Mouse (Mus musculus) kidney, embryonic 14.5 days (tissue): ENCODE data around the gene Eef1akmt1. TPM values are rescaled to one million over a fixed set of nuclear protein-coding genes. Genes with fewer than 3 reads are reported as not detected.

ENCODE experiments used
- ATAC-seq: fragments of 200-750 bp; cut with Nextera tagmentation; 2 replicates; pipeline ENCODE4 v1.8.0; 2017; ENCODE audit warnings: moderate number of reproducible peaks, mild to moderate bottlenecking, moderate TSS enrichment, moderate library complexity; ENCODE audit not compliant: low FRiP score, low TSS enrichment
- H3K27ac ChIP-seq: fragments of 300-500 bp; sonication (generic); 2 replicates; pipeline ENCODE4 v1.5.1; 2014; ENCODE audit warnings: low read depth, mild to moderate bottlenecking, low read length, moderate library complexity, mixed read lengths
- H3K27me3 ChIP-seq: fragments of 300-500 bp; sonication (generic); 2 replicates; pipeline ENCODE4 v1.6.1; 2014; ENCODE audit warnings: mild to moderate bottlenecking, low read length; ENCODE audit not compliant: control insufficient read depth, insufficient read depth
- H3K36me3 ChIP-seq: fragments of 300-500 bp; sonication (generic); 2 replicates; pipeline ENCODE4 v1.6.1; 2014; ENCODE audit warnings: low read length, mixed read lengths; ENCODE audit not compliant: control insufficient read depth, insufficient read depth
- H3K4me1 ChIP-seq: fragments of 300-500 bp; sonication (generic); 2 replicates; pipeline ENCODE4 v1.6.1; 2014; ENCODE audit warnings: low read length, mixed read lengths; ENCODE audit not compliant: control insufficient read depth, insufficient read depth
- H3K4me2 ChIP-seq: fragments of 300-500 bp; sonication (generic); replicated peaks from 2 replicates; pipeline ENCODE4 v1.6.1; 2014; ENCODE audit warnings: low read depth, mild to moderate bottlenecking, low read length
- H3K4me3 ChIP-seq: fragments of 300-500 bp; sonication (generic); 2 replicates; pipeline ENCODE4 v1.5.1; 2014; ENCODE audit warnings: mild to moderate bottlenecking, low read length
- H3K9ac ChIP-seq: fragments of 300-500 bp; sonication (generic); 2 replicates; pipeline ENCODE4 v1.6.1; 2014; ENCODE audit warnings: low read depth, mild to moderate bottlenecking, low read length, moderate library complexity
- H3K9me3 ChIP-seq: fragments of 300-500 bp; sonication (generic); 2 replicates; pipeline ENCODE4 v1.6.1; 2016; ENCODE audit warnings: low read length; ENCODE audit not compliant: control insufficient read depth
- WGBS: fragments of 180-500 bp; shearing (Covaris S2); extraction: QIAGEN DNeasy Blood & Tissue Kit; methylation state at CpG from one replicate; pipeline ENCODE4 v1.1.7; 2014; 5-methylcytosine and 5-hydroxymethylcytosine counted together
- polyA plus RNA-seq: library from polyadenylated mRNA; unstranded; fragments of >200 nt; fragmentation: Nextera tagmentation; extraction: Ambion mirVana; gene quantifications from 2 replicates; pipeline ENCODE4 v1.2.1, GENCODE M21; 2014

The Eef1akmt1 gene
- polyA plus RNA-seq, 1 experiment from 2014 or later = 102 TPM

DNA sequence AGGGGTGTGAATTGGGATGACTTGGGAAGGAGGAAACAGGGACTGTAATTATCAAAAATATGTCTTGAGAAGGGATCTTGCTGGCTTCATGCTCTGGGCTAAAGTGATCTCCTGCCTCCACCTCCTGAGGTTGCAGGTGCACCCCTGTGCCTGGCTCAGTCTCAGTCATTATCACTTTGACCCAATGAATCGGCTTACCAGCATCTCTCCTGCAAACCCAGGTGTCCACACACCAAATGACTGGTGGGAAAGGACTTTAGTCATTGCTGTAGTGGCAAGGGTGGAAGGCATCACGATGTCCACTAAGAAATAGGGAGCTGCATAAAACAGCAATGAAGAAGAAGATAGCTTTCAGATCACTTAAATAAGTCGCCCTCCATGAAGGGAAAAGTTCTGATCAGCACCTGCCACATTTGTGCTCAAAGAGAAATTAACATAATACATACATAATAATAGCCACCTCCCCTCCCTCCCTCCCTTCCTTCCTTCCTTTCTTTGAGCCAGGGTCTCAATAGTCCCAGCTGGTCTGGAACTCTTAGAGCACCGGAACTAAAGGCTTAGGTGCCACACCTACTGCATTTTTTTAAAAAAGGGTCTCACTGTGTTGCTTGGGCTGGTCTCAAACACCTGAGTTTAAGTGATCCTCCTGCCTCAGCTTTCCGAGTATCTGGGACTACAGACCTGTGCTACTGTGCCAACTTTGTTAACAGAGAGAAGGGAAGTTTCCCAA is 41.5 kb downstream of the Eef1akmt1 start:
- H3K4me1 ChIP-seq = peaks cover 9% of the 10 kb centered on the region; the same call in 1 of the 2 replicates

DNA sequence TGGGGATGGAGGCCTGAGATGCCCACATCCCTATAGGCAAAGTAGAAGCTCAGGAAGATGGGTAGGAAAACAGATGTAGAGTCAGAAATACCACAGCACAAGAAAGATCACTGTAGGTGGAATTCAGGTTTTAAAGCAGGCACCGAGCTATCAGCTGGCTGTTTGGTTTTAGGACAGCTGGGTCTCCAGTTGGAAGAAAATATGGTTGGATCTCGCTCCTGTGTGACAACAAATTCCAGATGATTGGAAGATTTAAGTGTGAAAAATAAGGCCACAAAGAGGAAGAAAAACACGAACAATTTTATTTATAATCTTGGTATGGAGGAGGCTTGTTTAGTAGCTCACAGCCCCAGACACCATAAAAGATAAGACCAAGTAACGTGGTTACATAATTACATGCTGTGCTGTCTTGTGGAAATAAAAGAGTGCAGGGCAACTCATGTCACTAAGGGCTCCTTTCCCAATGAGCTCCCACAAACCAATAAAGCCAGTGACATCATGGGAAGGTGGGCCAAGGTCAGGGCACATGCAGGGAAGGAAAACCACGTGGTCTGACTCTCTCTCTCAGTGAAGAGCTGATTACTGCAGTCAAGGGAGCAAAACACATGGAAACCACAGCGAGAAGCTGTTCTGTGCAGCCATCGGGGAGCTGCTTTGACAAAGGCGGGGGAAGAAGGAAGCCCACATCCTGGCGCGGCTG is 42.2 kb downstream of the Eef1akmt1 start:
- H3K4me2 ChIP-seq = no peak overlapping the region
- no peaks in the 10 kb centered on the region for H3K9me3 ChIP-seq
- H3K36me3 ChIP-seq = no peaks in the 10 kb centered on the region
- no peak overlapping the region for H3K27ac ChIP-seq
- no peak overlapping the region for H3K4me3 ChIP-seq
- H3K9ac ChIP-seq = no peak overlapping the region
- ATAC-seq = no peak
- H3K4me1 ChIP-seq = peaks cover 4% of the 10 kb centered on the region; the same call in 1 of the 2 replicates
- H3K27me3 ChIP-seq = no peaks in the 10 kb centered on the region; the same call in 1 of the 2 replicates
- 49% methylated on average over 10 of the region's 10 CpGs for WGBS

More for the DNA sequence above, 41.5 kb downstream of the Eef1akmt1 start:
- Histone ChIP-seq H3K27me3 (no peaks in the 10 kb centered on the region), H3K4me3 (no peak overlapping the region), H3K27ac (no peak overlapping the region), H3K9ac (no peak overlapping the region), H3K36me3 (no peaks in the 10 kb centered on the region), H3K4me2 (no peak overlapping the region), H3K9me3 (no peaks in the 10 kb centered on the region)
- WGBS = 76% methylated on average over 5 of the region's 5 CpGs
- ATAC-seq = no peak

DNA sequence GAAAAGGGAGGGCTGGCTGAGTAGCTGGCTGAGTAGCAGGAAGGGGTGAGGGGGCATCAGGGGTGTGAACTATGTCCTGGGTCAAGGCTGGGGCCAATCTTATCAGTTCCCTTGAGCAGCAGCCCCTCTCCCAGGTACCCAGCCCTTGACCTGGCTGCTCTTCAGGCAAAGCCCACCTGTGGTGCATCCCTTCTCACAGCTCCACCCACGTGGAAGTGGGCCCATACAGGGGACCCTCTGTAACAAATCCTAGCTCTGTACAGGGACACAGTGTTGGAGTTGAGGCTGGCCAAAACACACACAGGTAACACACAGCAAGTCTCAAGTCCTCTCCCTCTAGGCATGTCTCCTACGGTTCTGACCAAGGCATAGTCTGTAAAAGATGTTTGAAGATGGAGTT is 43.8 kb downstream of the Eef1akmt1 start:
- 49% methylated on average over 2 of the region's 2 CpGs for WGBS
- Histone ChIP-seq H3K27me3 (peaks cover 7% of the 10 kb centered on the region; the same call in 1 of the 2 replicates), H3K4me3 (no peak overlapping the region), H3K4me1 (peaks cover 4% of the 10 kb centered on the region; the same call in 1 of the 2 replicates), H3K36me3 (no peaks in the 10 kb centered on the region), H3K4me2 (no peak overlapping the region), H3K27ac (no peak overlapping the region), H3K9me3 (no peaks in the 10 kb centered on the region), H3K9ac (no peak overlapping the region)
- no peak for ATAC-seq

DNA sequence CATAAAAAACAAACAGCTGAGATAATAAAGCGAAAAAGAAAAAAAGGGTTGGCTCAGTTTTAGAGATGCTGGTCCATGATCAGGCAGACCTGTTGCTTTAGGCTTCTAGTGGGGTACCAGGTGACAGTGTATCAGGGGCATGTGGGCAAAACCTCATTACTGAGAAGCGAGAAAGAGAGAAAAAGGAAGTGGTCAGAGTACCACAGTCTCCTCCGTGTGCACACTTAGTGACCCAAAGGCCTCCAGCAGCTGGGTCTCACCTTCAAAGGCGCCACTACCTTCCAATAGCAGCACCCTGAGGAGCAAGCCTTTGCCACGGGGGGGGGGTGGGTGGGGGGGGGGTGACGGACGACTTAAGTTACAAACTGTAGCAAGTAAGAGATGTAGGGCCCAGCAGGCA is 44.3 kb downstream of the Eef1akmt1 start:
- H3K4me2 ChIP-seq = no peak overlapping the region
- no peaks in the 10 kb centered on the region for H3K36me3 ChIP-seq
- H3K9me3 ChIP-seq = no peaks in the 10 kb centered on the region
- peaks cover 7% of the 10 kb centered on the region; the same call in 1 of the 2 replicates for H3K27me3 ChIP-seq
- no peak for ATAC-seq
- H3K4me1 ChIP-seq = peaks cover 4% of the 10 kb centered on the region; the same call in 1 of the 2 replicates
- H3K4me3 ChIP-seq = no peak overlapping the region
- H3K27ac ChIP-seq = no peak overlapping the region
- WGBS = 41% methylated on average over 7 of the region's 7 CpGs
- no peak overlapping the region for H3K9ac ChIP-seq

DNA sequence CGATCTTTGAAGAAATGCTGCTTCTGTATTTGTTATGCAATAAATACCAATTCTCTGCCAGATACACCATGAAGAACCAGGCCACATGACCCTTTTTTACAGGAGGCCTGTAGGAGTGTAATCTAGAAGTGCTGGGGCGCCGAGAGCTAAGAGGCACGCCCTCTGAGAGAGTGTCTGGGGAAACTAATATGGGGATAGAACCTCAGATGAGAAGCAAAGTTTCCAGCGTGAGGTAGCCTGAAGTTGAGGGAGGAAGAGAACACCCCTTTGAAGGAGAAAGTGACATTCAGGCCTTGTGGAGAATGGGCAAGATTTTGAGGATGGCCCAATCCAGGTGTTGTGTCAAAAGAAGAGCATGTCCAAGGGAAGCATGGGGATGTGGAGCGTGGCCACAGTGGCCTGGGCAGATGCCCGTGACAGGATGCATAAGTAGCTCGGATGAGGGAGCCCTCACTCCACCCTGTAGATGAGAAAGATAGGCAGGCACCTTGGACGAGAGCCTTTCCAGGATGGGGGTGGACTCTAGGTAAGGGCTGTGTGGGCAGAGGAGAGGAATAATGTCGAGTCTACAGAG is 45.3 kb downstream of the Eef1akmt1 start:
- no peaks in the 10 kb centered on the region for H3K36me3 ChIP-seq
- peaks cover 4% of the 10 kb centered on the region; the same call in 1 of the 2 replicates for H3K4me1 ChIP-seq
- 0 out of 2 replicates have a peak overlapping the region, but pooled peaks have one; percentile 74 for H3K9ac ChIP-seq
- H3K9me3 ChIP-seq = no peaks in the 10 kb centered on the region
- H3K27me3 ChIP-seq = peaks cover 7% of the 10 kb centered on the region; the same call in 1 of the 2 replicates
- H3K27ac ChIP-seq = no peak overlapping the region
- peak overlapping the region; percentile 97 for H3K4me2 ChIP-seq
- ATAC-seq = peak; percentile 24; the same call in 1 of the 2 replicates
- WGBS = 45% methylated on average over 10 of the region's 10 CpGs
- peak overlapping the region; percentile 73 for H3K4me3 ChIP-seq

DNA sequence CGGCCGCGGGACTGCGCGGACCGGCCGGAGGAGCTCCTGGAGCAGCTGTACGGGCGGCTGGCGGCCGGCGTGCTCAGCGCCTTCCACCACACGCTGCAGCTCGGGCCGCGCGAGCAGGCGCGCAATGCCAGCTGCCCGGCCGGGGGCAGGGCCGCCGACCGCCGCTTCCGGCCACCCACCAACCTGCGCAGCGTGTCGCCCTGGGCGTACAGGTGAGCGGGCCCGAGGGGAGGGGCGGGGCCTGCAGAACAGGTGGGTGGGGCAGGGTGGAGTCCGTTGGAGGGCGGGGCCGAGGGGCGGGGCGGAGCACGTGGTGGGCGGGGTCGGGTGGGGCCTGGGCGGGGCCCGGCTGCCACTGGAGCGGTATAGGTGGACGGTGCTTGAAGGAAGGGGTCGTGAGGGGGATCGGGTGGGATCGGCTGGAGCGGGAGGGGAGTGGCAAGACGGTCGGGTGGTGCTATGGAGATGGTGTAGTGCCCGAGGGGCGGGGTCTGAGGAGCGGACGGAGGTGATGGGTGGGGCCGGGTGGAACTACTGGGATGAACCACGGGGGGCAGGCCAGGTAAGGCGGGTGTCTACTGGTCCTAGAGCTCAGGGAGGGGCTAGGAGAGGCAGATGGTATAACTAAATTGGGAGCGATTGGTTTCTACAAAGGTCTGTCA is 45.9 kb downstream of the Eef1akmt1 start:
- under 1% methylated on average over 26 of the region's 60 CpGs for WGBS

DNA sequence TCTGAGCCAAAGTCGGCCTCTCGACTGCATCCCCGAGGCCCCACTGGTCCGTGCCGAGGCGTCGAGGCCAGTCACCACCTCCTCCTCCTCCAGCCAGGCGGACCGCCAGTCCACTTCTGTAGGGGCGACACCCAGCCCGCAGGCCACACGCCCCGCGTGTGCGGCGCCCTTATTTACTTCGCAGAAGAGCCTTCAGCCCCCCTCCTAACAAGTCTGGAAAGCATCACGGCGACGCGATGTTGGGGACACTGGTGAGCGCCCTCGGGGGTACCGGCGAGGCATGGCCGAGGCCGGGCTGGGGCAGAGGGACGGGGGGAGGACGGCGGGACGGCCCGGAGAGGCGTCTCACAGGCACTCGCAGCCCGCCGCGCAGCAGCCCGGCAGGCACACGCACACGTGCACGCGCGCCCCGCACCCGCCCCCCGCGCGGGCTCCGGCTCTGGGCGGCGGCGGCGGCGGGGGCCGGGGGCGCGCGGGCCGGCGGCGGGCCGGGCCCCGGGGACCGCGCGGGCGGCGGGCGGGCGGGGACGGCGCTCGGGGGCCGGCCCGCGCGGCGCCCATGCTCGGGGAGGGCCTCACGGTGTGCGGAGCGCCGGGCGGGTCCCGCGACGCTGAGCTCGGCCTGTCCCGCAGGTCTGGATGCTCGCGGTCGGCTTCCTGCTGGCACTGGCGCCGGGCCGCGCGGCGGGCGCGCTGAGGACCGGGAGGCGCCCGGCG is 46.6 kb downstream of the Eef1akmt1 start, which contains the start of gene Il17d:
TSS of gene Il17d (plus strand) at position 107 of the 717 bp plus-strand sequence.
- Histone ChIP-seq H3K4me1 (peaks cover 4% of the 10 kb centered on the region; the same call in 1 of the 2 replicates), H3K36me3 (no peaks in the 10 kb centered on the region), H3K9ac (peak within 1 kb of the TSS; percentile 74), H3K9me3 (no peaks in the 10 kb centered on the region), H3K4me3 (peak within 1 kb of the TSS; percentile 73), H3K4me2 (peak within 1 kb of the TSS; percentile 97), H3K27ac (no peak within 1 kb of the TSS), H3K27me3 (peaks cover 7% of the 10 kb centered on the region; the same call in 1 of the 2 replicates)
- ATAC-seq = peak; percentile 26
- WGBS = under 1% methylated on average over 75 of the region's 104 CpGs

More for the DNA sequence above, 45.9 kb downstream of the Eef1akmt1 start:
- Histone ChIP-seq H3K4me1 (peaks cover 4% of the 10 kb centered on the region; the same call in 1 of the 2 replicates), H3K27ac (no peak overlapping the region), H3K9me3 (no peaks in the 10 kb centered on the region), H3K36me3 (no peaks in the 10 kb centered on the region), H3K9ac (peak overlapping the region; percentile 74), H3K4me3 (peak overlapping the region; percentile 73), H3K27me3 (peaks cover 7% of the 10 kb centered on the region; the same call in 1 of the 2 replicates), H3K4me2 (peak overlapping the region; percentile 97)
- ATAC-seq = peak; percentile 87

DNA sequence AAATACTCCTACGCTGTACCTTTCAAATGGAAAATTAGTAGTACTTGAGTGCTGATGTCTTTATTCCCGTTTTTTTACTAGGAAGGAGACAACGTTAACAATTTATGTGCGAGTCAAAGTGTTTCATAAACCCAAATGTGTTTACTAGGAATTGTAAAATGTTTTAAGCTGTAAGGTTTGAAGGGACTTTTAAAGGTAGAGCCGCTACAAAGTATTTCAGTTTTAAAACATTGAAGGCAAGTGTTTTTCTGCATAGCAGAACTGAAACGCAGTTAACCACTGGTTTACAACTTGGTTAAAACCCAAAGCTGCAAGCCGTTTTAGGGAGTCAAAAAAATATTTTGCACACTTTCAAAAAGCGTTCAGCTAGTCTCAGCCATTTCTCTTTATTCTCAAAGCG is 47.6 kb downstream of the Eef1akmt1 start:
- no peak overlapping the region; the same call in 1 of the 2 replicates for H3K4me3 ChIP-seq
- H3K36me3 ChIP-seq = no peaks in the 10 kb centered on the region
- no peak for ATAC-seq
- no peaks in the 10 kb centered on the region for H3K9me3 ChIP-seq
- no peak overlapping the region for H3K4me2 ChIP-seq
- H3K4me1 ChIP-seq = peaks cover 4% of the 10 kb centered on the region; the same call in 1 of the 2 replicates
- WGBS = 84% methylated on average over 9 of the region's 9 CpGs
- H3K27ac ChIP-seq = no peak overlapping the region
- H3K9ac ChIP-seq = no peak overlapping the region
- peaks cover 7% of the 10 kb centered on the region; the same call in 1 of the 2 replicates for H3K27me3 ChIP-seq
